Mouse (Mus musculus) regulatory T cell (primary cell): ENCODE results near the gene Ptpn13.

Experiments used
- in situ Hi-C: fragments of 300-600 bp; cut with MboI, MseI; formaldehyde crosslinking; loops from one replicate; pipeline ENCODE4 v1.15.1; 2025; ENCODE audit warnings: high pct_unique_total_duplicates

Gene Ptpn13

GRCm38 (mm10) chr5:103424678-103425319 lies at the start of gene Ptpn13:
TSS of gene Ptpn13 (plus strand) at chr5:103425192.
- in situ Hi-C loops = no loop called here

- in situ Hi-C loops = no loop called here
Observed at GRCm38 (mm10) chr5:103375226-103375625, 49.8 kb upstream of the Ptpn13 start.

GRCm38 (mm10) chr5:103376354-103377295 lies 48.4 kb upstream of the Ptpn13 start:
- in situ Hi-C loops = no loop called here

- in situ Hi-C loops = no loop called here
Observed at GRCm38 (mm10) chr5:103377493-103378130, 47.4 kb upstream of the Ptpn13 start.

- in situ Hi-C loops = no loop called here
Observed at GRCm38 (mm10) chr5:103380785-103381527, 44.0 kb upstream of the Ptpn13 start.

GRCm38 (mm10) chr5:103382951-103383350 lies 42.0 kb upstream of the Ptpn13 start:
- in situ Hi-C loops = no loop called here

- in situ Hi-C loops = no loop called here
Observed at GRCm38 (mm10) chr5:103384021-103384420, 41.0 kb upstream of the Ptpn13 start.

- in situ Hi-C loops = no loop called here
Observed at GRCm38 (mm10) chr5:103387540-103388026, 37.4 kb upstream of the Ptpn13 start.

- in situ Hi-C loops = no loop called here
Observed at GRCm38 (mm10) chr5:103389415-103389814, 35.6 kb upstream of the Ptpn13 start.

- in situ Hi-C loops = no loop called here
Observed at GRCm38 (mm10) chr5:103393220-103393619, 31.8 kb upstream of the Ptpn13 start.

- in situ Hi-C loops = no loop called here
Observed at GRCm38 (mm10) chr5:103393752-103394151, 31.2 kb upstream of the Ptpn13 start.

- in situ Hi-C loops = no loop called here
Observed at GRCm38 (mm10) chr5:103395683-103396082, 29.3 kb upstream of the Ptpn13 start.

GRCm38 (mm10) chr5:103397429-103397828 lies 27.6 kb upstream of the Ptpn13 start:
- in situ Hi-C loops = no loop called here

GRCm38 (mm10) chr5:103404213-103404968 lies 20.6 kb upstream of the Ptpn13 start:
- in situ Hi-C loops = no loop called here

- in situ Hi-C loops = no loop called here
Observed at GRCm38 (mm10) chr5:103405921-103406320, 19.1 kb upstream of the Ptpn13 start.

GRCm38 (mm10) chr5:103412020-103412747 lies 12.8 kb upstream of the Ptpn13 start:
- in situ Hi-C loops = no loop called here

GRCm38 (mm10) chr5:103414542-103414941 lies 10.4 kb upstream of the Ptpn13 start:
- in situ Hi-C loops = no loop called here

GRCm38 (mm10) chr5:103418009-103418408 lies 7.0 kb upstream of the Ptpn13 start:
- in situ Hi-C loops = no loop called here

GRCm38 (mm10) chr5:103418886-103419285 lies 6.1 kb upstream of the Ptpn13 start:
- in situ Hi-C loops = no loop called here

- in situ Hi-C loops = no loop called here
Observed at GRCm38 (mm10) chr5:103420568-103420967, 4.4 kb upstream of the Ptpn13 start.
